ENCODE assay signal across 22 mouse cellular contexts in genomic region chr7:112730209-112730608, GRCm38 (mm10). TPM values are rescaled to one million over a fixed set of nuclear protein-coding genes. Genes with fewer than 3 reads are reported as not detected.
A peak's percentile ranks its signal among the peaks of the same experiment; 100 is the strongest.
DNase-seq lines count a peak whose midpoint lies in the region; ATAC-seq and TF ChIP-seq lines count a peak whose summit lies in the region.
"Had no signal": no experiment of that assay in that cellular context is flagged by ENCODE, and none has a peak within 500 bp of the region (broad histone marks: within the 10 kb centered on the region; RNA-seq: fewer than 3 reads in every experiment).

No protein-coding gene starts in this region.

- no peak overlapping the region for H3K4me3 ChIP-seq in heart, embryonic 16.5 days (ENCODE audit: low read length)
- no peak overlapping the region for H3K4me3 ChIP-seq in lung, postnatal 0 days (ENCODE audit: low read depth, low read length)
- no peak overlapping the region for H3K4me3 ChIP-seq in midbrain, embryonic 16.5 days (ENCODE audit: low read depth, low read length)
- H3K4me3 ChIP-seq: embryonic facial prominence, embryonic 15.5 days; erythroblast, embryonic 14.5 days; forebrain, embryonic 10.5 days; gastrocnemius, adult 2 months; hindbrain, embryonic 15.5 days had no signal

- no peak overlapping the region for H3K9ac ChIP-seq in heart, embryonic 16.5 days (ENCODE audit: low read length)
- H3K9ac ChIP-seq in lung, postnatal 0 days (replicated peaks; ENCODE audit: low read depth): no peak overlapping the region
- H3K9ac ChIP-seq in midbrain, embryonic 16.5 days (ENCODE audit: low read depth, low read length): no peak overlapping the region
- H3K9ac ChIP-seq: embryonic facial prominence, embryonic 15.5 days; hindbrain, embryonic 15.5 days had no signal

- no peak for TF ChIP-seq CTCF in lung, postnatal 0 days (IDR thresholded peaks at IDR 0.05)

- H3K4me2 ChIP-seq in heart, embryonic 16.5 days (ENCODE audit: low read depth, low read length): no peak overlapping the region
- H3K4me2 ChIP-seq in lung, postnatal 0 days (replicated peaks; ENCODE audit: low read depth, low read length): no peak overlapping the region
- H3K4me2 ChIP-seq in midbrain, embryonic 16.5 days (ENCODE audit: low read length): no peak overlapping the region
- H3K4me2 ChIP-seq: embryonic facial prominence, embryonic 15.5 days; hindbrain, embryonic 15.5 days had no signal

- H3K27me3 ChIP-seq in heart, embryonic 16.5 days (ENCODE audit: control insufficient read depth, insufficient read depth, low read length): no peaks in the 10 kb centered on the region
- no peaks in the 10 kb centered on the region for H3K27me3 ChIP-seq in lung, postnatal 0 days (replicated peaks; ENCODE audit: insufficient read depth, low read length)
- no peaks in the 10 kb centered on the region for H3K27me3 ChIP-seq in midbrain, embryonic 16.5 days (ENCODE audit: control insufficient read depth, insufficient read depth, low read depth, low read length)
- H3K27me3 ChIP-seq: embryonic facial prominence, embryonic 15.5 days; hindbrain, embryonic 15.5 days had no signal

- TF ChIP-seq EP300 in lung, postnatal 0 days (IDR thresholded peaks at IDR 0.05): peak; percentile 98

- no peaks in the 10 kb centered on the region for H3K9me3 ChIP-seq in heart, embryonic 16.5 days (replicated peaks; ENCODE audit: control insufficient read depth, low read length)
- no peaks in the 10 kb centered on the region for H3K9me3 ChIP-seq in lung, postnatal 0 days (ENCODE audit: low read length)
- H3K9me3 ChIP-seq in midbrain, embryonic 16.5 days (replicated peaks; ENCODE audit: control insufficient read depth, low read length, poor library complexity, severe bottlenecking): no peaks in the 10 kb centered on the region
- H3K9me3 ChIP-seq: embryonic facial prominence, embryonic 15.5 days; forebrain, embryonic 10.5 days; hindbrain, embryonic 15.5 days had no signal

- 0 out of 2 replicates have a peak overlapping the region, but pooled peaks have one; percentile 39 for H3K27ac ChIP-seq in heart, embryonic 16.5 days (ENCODE audit: low read length)
- H3K27ac ChIP-seq in lung, postnatal 0 days (ENCODE audit: low read length): 0 out of 2 replicates have a peak overlapping the region, but pooled peaks have one; percentile 27
- no peak overlapping the region for H3K27ac ChIP-seq in midbrain, embryonic 16.5 days (ENCODE audit: low read length)
- H3K27ac ChIP-seq: embryonic facial prominence, embryonic 15.5 days; forebrain, embryonic 10.5 days; gastrocnemius, adult 2 months; hindbrain, embryonic 15.5 days had no signal

- no peak for ATAC-seq in heart, embryonic 16.5 days (replicated peaks; ENCODE audit: extremely low read depth, insufficient read depth, low FRiP score)
- ATAC-seq in lung, postnatal 0 days: peak; percentile 60
- no peak for ATAC-seq in midbrain, embryonic 16.5 days
- ATAC-seq: forebrain, embryonic 14.5 days had no signal

- no peaks in the 10 kb centered on the region for H3K36me3 ChIP-seq in heart, embryonic 16.5 days (ENCODE audit: control insufficient read depth, insufficient read depth)
- no peaks in the 10 kb centered on the region for H3K36me3 ChIP-seq in lung, postnatal 0 days (ENCODE audit: insufficient read depth, low read length)
- H3K36me3 ChIP-seq in midbrain, embryonic 16.5 days (ENCODE audit: control insufficient read depth, insufficient read depth, low read length): no peaks in the 10 kb centered on the region
- H3K36me3 ChIP-seq: embryonic facial prominence, embryonic 15.5 days; forebrain, embryonic 10.5 days; hindbrain, embryonic 15.5 days had no signal

- 46% methylated on average over 5 of the region's 5 CpGs for WGBS in heart, embryonic 16.5 days
- WGBS in lung, postnatal 0 days: 52% methylated on average over 5 of the region's 5 CpGs
- WGBS in midbrain, embryonic 16.5 days: 73% methylated on average over 5 of the region's 5 CpGs

- no peak for DNase-seq in heart, postnatal 10 days
- DNase-seq in ZHBTc4 (ENCODE audit: low read depth, low spot score): peak; percentile 57
- peak; percentile 52 for DNase-seq in lung, postnatal 0 days (ENCODE audit: low spot score)
- DNase-seq in layer of hippocampus, postnatal 36 days: no peak
- DNase-seq in ovary, postnatal 36 days (ENCODE audit: low spot score): no peak
- DNase-seq: adrenal gland, adult 2 months; adrenal gland, postnatal 25 days; cerebellum, adult 18-20 months; cerebellum, adult 9-11 months; cerebellum, postnatal 36 days; gastrocnemius, adult 2 months; gastrocnemius, postnatal 25 days; heart, adult 11 months; heart, postnatal 36 days had no signal

- peaks cover 57% of the 10 kb centered on the region for H3K4me1 ChIP-seq in heart, embryonic 16.5 days (ENCODE audit: control insufficient read depth, insufficient read depth, low read length)
- H3K4me1 ChIP-seq in lung, postnatal 0 days (ENCODE audit: insufficient read depth, low read depth, low read length): peaks cover 8% of the 10 kb centered on the region; the same call in 1 of the 2 replicates
- H3K4me1 ChIP-seq in midbrain, embryonic 16.5 days (ENCODE audit: control insufficient read depth, insufficient read depth, low read length): no peaks in the 10 kb centered on the region

- intact Hi-C loops in heart, postnatal 10 days (cut with DNase I): no loop called here

RNA-seq across cellular contexts. Expression of gene Tead1, which starts 51.1 kb away (rescaled TPM):
- polyA plus RNA-seq in heart, embryonic 16.5 days (2015; fragmentation: Nextera tagmentation; extraction: Ambion mirVana): 19.4 and 24.8 TPM in 2 replicates
- 100 to 1,000 TPM; 134 to 147 TPM for total RNA-seq in heart, postnatal 10 days (2021)
- 23.0 and 28.8 TPM in 2 replicates for polyA plus RNA-seq in lung, postnatal 0 days (2015; fragmentation: Nextera tagmentation; extraction: Ambion mirVana)
- 10 to 100 TPM; 27.6 to 29.9 TPM for total RNA-seq in layer of hippocampus, postnatal 36 days (2021)
- 11.3 and 12.5 TPM in 2 replicates for polyA plus RNA-seq in midbrain, embryonic 16.5 days (2015; fragmentation: Nextera tagmentation; extraction: Ambion mirVana)
- total RNA-seq: MEL had no signal
- polyA plus RNA-seq: erythroblast, embryonic 14.5 days had no signal

Comparison
In these comparisons a context has a peak if more than half of its experiments do, and no peak if none do; other contexts are left out.
1. DNase-seq: peak in ZHBTc4 (single experiment) and lung, postnatal 0 days (single experiment); none in heart, postnatal 10 days (0 of 2), layer of hippocampus, postnatal 36 days (0 of 2) and ovary, postnatal 36 days (single experiment).